Mouse (Mus musculus) heart, postnatal 14 days (tissue): ENCODE measurements around the gene Spin4. TPM values are rescaled to one million over a fixed set of nuclear protein-coding genes. Genes with fewer than 3 reads are reported as not detected.

ENCODE experiments used
- DNase-seq, 2 experiments: peaks; one replicate each; pipeline ENCODE4 v3.0.0; 2021 to 2022
- intact Hi-C: fragments of 180-260 bp; cut with DNase I; formaldehyde crosslinking; loops from one replicate; pipeline ENCODE4 v1.15.1; 2025
- long read RNA-seq, 2 experiments: library from polyadenylated mRNA; stranded (forward); transcript quantifications; one replicate each; pipeline ENCODE4 v2.0.0; 2021
- total RNA-seq, 2 experiments: library from RNA; stranded (reverse); gene quantifications; 2 replicates each; pipeline ENCODE4 v1.2.3; 2021

Spin4 gene
- 1 to 10 TPM; 1.4 to 1.9 TPM for total RNA-seq
- long read RNA-seq, experiment 1, full-length matches to known transcripts: 1 of 1 reads
- long read RNA-seq, experiment 1, partial matches to known transcripts: 0 of 1 reads
- long read RNA-seq, experiment 1, other reads (novel, unspliced or antisense): 0 of 1 reads
- long read RNA-seq, experiment 2: 0 reads

DNA sequence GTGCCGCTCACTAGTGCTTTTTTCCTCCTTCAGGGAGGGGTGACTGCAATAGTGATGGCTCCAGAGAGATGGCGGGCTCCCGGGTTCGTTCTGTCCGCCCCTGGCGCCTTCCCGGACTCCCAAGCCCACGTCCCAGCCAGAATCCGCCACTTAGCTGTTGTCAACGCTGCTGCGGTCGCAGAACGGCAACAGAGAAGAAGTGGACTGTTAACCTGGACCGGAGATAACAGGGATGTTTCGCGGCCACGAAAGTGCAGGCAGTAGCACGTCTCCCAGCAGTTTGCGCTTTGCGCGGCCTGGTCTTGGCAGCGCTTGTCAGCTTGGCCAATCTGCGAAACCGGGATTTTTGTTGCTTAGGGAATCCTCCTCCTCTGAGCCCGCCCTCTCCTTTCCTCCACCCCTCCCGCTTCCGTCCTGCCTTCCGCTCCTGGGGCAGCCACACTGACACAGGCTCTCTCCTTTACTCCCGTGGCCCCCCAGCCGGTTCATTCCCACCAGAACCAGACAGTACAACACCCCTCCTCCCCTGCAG, at the start of gene Spin4:
TSS of gene Spin4 (minus strand) at position 322 of the 532 bp plus-strand sequence.
- intact Hi-C loops: loop anchor here (5.0 kb wide), 2 partner anchors 151 to 331 kb away; no protein-coding TSS in a partner anchor

DNA sequence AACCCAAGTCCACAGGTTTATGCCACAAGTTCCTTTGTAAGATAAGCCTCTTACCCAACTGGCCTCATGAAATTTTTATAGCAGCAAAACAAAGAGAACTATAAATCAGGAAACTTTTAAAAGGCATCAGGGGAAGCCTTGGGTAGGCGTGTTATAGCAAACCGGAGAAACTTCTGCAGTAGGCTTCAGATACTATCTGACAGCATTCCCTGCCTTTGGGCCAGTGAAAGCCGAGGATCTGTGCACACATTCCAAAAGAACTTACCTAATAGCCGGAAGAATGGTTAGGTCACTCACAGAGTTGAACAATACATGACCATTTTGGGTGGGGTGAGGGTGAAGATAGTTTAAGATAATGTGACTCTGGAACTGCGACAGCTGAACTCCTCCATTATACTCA, 1.4 kb upstream of the Spin4 start:
- intact Hi-C loops: loop anchor here (5.0 kb wide), 2 partner anchors 149 to 329 kb away; no protein-coding TSS in a partner anchor
- no peak for DNase-seq

More for the DNA sequence above, at the start of gene Spin4:
- peak; percentile 70 to 71 for DNase-seq

DNA sequence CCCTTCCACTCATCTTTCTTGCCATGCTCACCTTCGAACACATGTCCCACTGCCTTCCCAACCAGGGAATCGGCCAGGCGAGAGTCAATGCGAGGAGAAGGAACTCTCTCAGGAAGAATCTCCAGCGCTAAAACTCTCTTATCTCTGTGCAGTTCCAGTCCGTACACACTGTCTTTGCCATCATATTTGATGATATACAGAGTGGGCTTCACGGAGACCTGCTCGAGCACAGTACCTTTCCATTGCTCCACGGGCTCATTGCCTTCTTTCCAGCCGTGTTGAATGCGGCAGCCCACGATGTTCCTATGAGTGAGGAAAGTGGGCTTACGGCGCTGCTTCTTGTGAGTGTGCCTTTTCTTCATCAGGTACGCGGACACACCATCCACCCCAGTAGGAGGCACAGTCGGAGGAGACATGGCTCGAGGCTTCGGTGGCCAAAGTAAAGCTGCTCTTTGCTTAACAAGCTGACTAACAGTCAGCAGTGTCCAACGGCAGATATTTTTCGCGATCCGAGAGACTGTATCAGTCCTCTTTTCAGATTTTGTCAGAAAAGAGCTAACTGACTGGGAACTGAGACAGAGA, 612 bp downstream of the Spin4 start:
- DNase-seq: peak; percentile 2 to 8
- intact Hi-C loops: loop anchor here (5.0 kb wide), 2 partner anchors 151 to 331 kb away; no protein-coding TSS in a partner anchor

DNA sequence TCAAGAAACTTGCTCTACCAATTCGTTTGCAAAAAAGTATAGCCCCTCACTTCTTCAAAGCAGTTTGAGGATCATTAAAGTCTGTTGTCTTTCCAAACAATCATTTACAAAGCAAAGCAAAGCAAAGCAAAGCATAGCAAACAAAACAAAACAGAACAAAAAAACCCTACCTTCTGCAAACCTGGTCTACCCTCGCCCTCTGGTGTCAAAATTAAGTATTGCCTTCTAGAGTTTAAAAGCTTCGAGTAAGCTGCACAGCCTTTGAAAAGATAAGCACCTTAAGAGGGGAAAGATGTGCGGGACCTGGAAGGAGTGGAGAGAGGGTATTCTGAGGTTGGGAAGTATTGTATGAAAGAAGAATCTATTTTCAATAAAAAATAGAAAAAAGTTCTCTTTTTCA, 14.4 kb downstream of the Spin4 start:
- peak in 1 of 2 experiments; percentile 30 for DNase-seq
- intact Hi-C loops: loop anchor here (2.0 to 10.0 kb wide), 2 partner anchors 145 to 337 kb away; no protein-coding TSS in a partner anchor

DNA sequence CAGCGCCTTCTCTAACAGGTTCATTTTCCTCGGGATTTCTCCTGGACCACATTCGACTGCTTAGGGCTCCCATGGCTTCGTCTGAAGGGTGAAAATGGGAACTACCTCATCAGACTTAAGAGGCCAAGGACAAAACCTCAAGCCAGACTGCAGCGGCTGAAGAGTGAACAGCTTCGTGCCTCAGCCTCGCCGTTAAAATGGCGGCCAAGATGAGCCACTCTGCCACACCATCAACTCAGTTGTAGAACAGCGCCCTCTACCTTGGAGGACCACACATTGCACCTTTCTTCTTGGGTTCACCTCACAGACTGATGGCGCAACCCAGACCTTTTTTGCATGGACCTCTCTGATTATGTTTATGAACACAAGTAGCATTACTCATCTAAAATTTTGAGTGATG, 27.6 kb downstream of the Spin4 start:
- no peak for DNase-seq
- intact Hi-C loops: no loop called here

DNA sequence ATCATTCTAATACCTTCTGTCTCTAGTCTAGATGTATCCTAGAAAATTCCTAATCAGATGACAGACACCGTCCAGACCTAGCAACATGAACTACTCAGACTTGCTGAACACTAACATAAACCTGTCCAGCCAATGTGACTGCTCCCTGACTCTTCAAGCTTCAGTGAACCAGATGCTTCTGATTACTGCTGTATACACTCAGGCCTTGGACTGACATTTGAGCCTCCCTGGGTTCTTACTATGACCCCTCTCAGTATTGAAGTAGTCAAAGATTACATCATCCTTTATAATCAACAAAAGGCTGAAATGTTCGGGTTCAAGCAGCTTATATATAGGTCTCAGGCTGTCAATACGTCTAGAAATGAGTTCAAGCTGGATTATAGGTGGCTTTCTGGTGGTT, 32.4 kb downstream of the Spin4 start:
- DNase-seq: no peak
- intact Hi-C loops: no loop called here

DNA sequence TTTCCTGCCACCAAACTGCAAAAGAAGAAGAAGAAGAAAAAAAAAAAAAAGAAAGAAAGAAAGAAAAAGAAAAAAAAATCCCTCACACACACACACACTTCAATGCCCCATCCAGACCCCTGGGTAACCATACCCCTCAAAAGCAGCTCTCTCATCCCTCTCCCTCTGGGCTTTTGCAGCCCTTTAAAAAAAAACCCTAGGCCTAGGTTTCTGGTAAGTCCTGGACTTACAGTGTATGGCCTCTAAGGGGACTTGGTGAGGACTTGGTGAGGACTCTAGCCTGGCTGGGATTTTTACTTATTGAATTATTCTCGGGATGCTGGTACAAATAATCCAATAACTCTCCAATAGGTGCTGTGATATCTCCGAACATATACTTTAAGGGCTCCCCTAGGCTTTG, 35.6 kb downstream of the Spin4 start:
- no peak for DNase-seq
- intact Hi-C loops: no loop called here

DNA sequence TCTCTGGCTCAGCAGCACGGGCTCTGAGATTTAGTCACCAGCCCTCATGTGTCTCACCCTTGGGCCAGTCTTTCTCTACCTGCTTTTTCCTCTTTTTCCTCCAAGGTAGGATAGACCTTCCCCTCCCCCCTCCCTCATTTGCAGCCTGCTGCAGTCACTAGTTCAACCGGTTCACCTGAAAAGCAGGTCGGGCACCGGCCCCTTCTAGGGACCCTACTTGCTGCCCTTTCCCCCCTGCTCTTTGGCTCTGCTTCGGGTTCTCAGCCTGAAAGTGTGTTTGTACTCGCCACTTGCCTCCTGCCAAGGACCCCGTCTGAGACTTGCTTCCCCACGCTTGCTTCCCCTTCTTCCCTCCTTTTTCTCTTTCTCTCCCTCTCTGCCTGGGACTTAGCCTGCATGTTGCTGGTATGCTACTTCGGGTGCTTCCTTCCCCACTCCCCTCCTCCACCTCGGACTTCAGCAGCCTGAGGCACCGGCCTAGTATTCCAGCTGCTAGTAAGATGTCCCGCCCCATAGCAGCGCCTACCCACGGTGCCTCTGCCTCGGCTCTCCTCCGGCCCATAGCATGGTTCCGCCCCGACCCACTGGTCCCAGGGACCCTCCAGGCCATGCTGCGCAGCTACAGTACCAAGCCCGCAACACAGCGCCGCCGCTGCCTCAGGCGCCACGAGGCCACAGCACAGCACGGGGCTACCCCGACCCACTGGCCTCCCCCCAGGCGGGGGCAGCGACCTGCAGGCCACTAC, 36.2 kb downstream of the Spin4 start:
- intact Hi-C loops: no loop called here
- peak; percentile 14 to 28 for DNase-seq

Other genes with a start within 250 kb of the Spin4 start
- 10 to 100 TPM; 15.0 to 18.1 TPM for gene Arhgef9, start 170.2 kb upstream of the Spin4 start, total RNA-seq